Mouse (Mus musculus) natural killer cell, adult 2 months (primary cell): Measurements from ENCODE around the gene Dnajc16.
A peak's percentile ranks its signal among the peaks of the same experiment; 100 is the strongest.

Source experiments
- DNase-seq, 2 experiments: peaks; one replicate each; pipeline ENCODE4 v3.0.0; 2022; ENCODE audit warnings: low spot score in 2 of 2

Gene Dnajc16

GRCm38 (mm10) chr4:141790524-141790990 is at the start of gene Dnajc16:
TSS of gene Dnajc16 (minus strand) at chr4:141790931.
- peak; percentile 93 to 95 for DNase-seq

GRCm38 (mm10) chr4:141834536-141835095 is 43.9 kb upstream of the Dnajc16 start:
- DNase-seq, result no peak

GRCm38 (mm10) chr4:141833911-141834310 is 43.2 kb upstream of the Dnajc16 start:
- no peak for DNase-seq

GRCm38 (mm10) chr4:141831361-141831760 is 40.6 kb upstream of the Dnajc16 start:
- no peak for DNase-seq

- no peak for DNase-seq
These were observed 39.6 kb upstream of the Dnajc16 start for GRCm38 (mm10) chr4:141830381-141830780.

- no peak for DNase-seq
These were observed 37.4 kb upstream of the Dnajc16 start for GRCm38 (mm10) chr4:141828177-141828576.

- no peak for DNase-seq
These were observed 36.7 kb upstream of the Dnajc16 start for GRCm38 (mm10) chr4:141827401-141827800.

- no peak for DNase-seq
These were observed 35.3 kb upstream of the Dnajc16 start, which contains the start of gene Cela2a for GRCm38 (mm10) chr4:141826060-141826459. TSS of gene Cela2a (minus strand) at chr4:141826160.

- no peak for DNase-seq
These were observed 32.2 kb upstream of the Dnajc16 start for GRCm38 (mm10) chr4:141822979-141823378.

GRCm38 (mm10) chr4:141822089-141822488 is 31.4 kb upstream of the Dnajc16 start:
- DNase-seq, result no peak

- DNase-seq, result no peak
These were observed 30.4 kb upstream of the Dnajc16 start for GRCm38 (mm10) chr4:141821178-141821577.

GRCm38 (mm10) chr4:141819316-141819715 is 28.6 kb upstream of the Dnajc16 start:
- DNase-seq, result no peak

- DNase-seq, result no peak
These were observed 28.1 kb upstream of the Dnajc16 start for GRCm38 (mm10) chr4:141818861-141819260.

GRCm38 (mm10) chr4:141817706-141818105 is 27.0 kb upstream of the Dnajc16 start:
- DNase-seq, result no peak

GRCm38 (mm10) chr4:141816776-141817655 is 26.3 kb upstream of the Dnajc16 start:
- no peak for DNase-seq

- DNase-seq, result no peak
These were observed 25.5 kb upstream of the Dnajc16 start for GRCm38 (mm10) chr4:141816267-141816666.

- no peak for DNase-seq
These were observed 20.6 kb upstream of the Dnajc16 start for GRCm38 (mm10) chr4:141811375-141811774.

GRCm38 (mm10) chr4:141810975-141811374 is 20.2 kb upstream of the Dnajc16 start:
- no peak for DNase-seq

- no peak for DNase-seq
These were observed 19.2 kb upstream of the Dnajc16 start for GRCm38 (mm10) chr4:141809850-141810464.

- DNase-seq, result no peak
These were observed 15.2 kb upstream of the Dnajc16 start for GRCm38 (mm10) chr4:141805886-141806285.

- DNase-seq, result peak in 1 of 2 experiments; percentile 18
These were observed 13.4 kb upstream of the Dnajc16 start for GRCm38 (mm10) chr4:141804105-141804504.

- DNase-seq, result no peak
These were observed 6.8 kb upstream of the Dnajc16 start for GRCm38 (mm10) chr4:141797545-141797944.
